Mouse (Mus musculus) thymus, adult 2 months (tissue): ENCODE measurements around the gene Robo2. TPM values are rescaled to one million over a fixed set of nuclear protein-coding genes. Genes with fewer than 3 reads are reported as not detected.

Experiments used
- DNase-seq: peaks from one replicate; pipeline ENCODE4 v3.0.0; 2021
- H3K27ac ChIP-seq: fragments of 200-500 bp; 2 replicates; pipeline ENCODE4 v1.5.1; 2012; ENCODE audit warnings: low read length, control low read depth; ENCODE audit not compliant: control insufficient read depth, insufficient read depth
- H3K27me3 ChIP-seq: fragments of 200-500 bp; 2 replicates; pipeline ENCODE4 v1.6.1; 2012; ENCODE audit warnings: mild to moderate bottlenecking, low read length, moderate library complexity, mixed read lengths; ENCODE audit not compliant: control insufficient read depth, insufficient read depth
- H3K36me3 ChIP-seq: fragments of 200-500 bp; 2 replicates; pipeline ENCODE4 v1.6.1; 2012; ENCODE audit warnings: mild to moderate bottlenecking, low read length, moderate library complexity; ENCODE audit not compliant: control insufficient read depth, insufficient read depth
- H3K4me1 ChIP-seq: fragments of 200-500 bp; replicated peaks from 2 replicates; pipeline ENCODE4 v1.6.1; 2012; ENCODE audit warnings: low read length; ENCODE audit not compliant: control insufficient read depth, insufficient read depth
- H3K4me3 ChIP-seq: fragments of 200-500 bp; 2 replicates; pipeline ENCODE4 v1.5.1; 2012; ENCODE audit warnings: mild to moderate bottlenecking, low read length, control low read depth, moderate library complexity; ENCODE audit not compliant: control insufficient read depth, insufficient read depth
- CTCF ChIP-seq: fragments of 200-500 bp; IDR thresholded peaks from 2 replicates; pipeline ENCODE4 v1.5.1; 2012; ENCODE audit warnings: mild to moderate bottlenecking, control low read depth, low read length, moderate library complexity, borderline replicate concordance; ENCODE audit not compliant: control insufficient read depth, poor library complexity, insufficient read depth; ENCODE audit errors: extremely low read depth
- POLR2A ChIP-seq: fragments of 200-500 bp; IDR thresholded peaks from 2 replicates; pipeline ENCODE4 v1.6.1; 2012; ENCODE audit warnings: mild to moderate bottlenecking, low read length, control low read depth, moderate library complexity; ENCODE audit not compliant: control insufficient read depth, poor library complexity, insufficient read depth; ENCODE audit errors: extremely low read depth
- WGBS: fragments of 180-500 bp; shearing (Covaris S2); methylation state at CpG from one replicate; pipeline ENCODE4 v1.1.7; 2018; 5-methylcytosine and 5-hydroxymethylcytosine counted together
- polyA plus RNA-seq: library from polyadenylated mRNA; depleted of rRNA; stranded (reverse); fragments of >200 nt; gene quantifications from 2 replicates; pipeline ENCODE4 v1.2.3, GENCODE M21; 2012

Gene Robo2
- polyA plus RNA-seq, 1 experiment, result 2.2 TPM

GRCm38 (mm10) chr16:73858717-73859116 is 552.9 kb downstream of the Robo2 start:
- Histone ChIP-seq H3K27ac (no peak overlapping the region), H3K4me1 (no peaks in the 10 kb centered on the region), H3K27me3 (no peaks in the 10 kb centered on the region), H3K4me3 (no peak overlapping the region), H3K36me3 (no peaks in the 10 kb centered on the region)
- WGBS, result 89% methylated on average over 2 of the region's 2 CpGs
- no peak for DNase-seq
- TF ChIP-seq POLR2A, result no peak
- TF ChIP-seq CTCF, result no peak

GRCm38 (mm10) chr16:73855821-73856220 is 555.8 kb downstream of the Robo2 start:
- H3K27ac ChIP-seq, result no peak overlapping the region
- H3K36me3 ChIP-seq, result no peaks in the 10 kb centered on the region
- no peak overlapping the region for H3K4me3 ChIP-seq
- H3K27me3 ChIP-seq, result no peaks in the 10 kb centered on the region
- 94% methylated on average over 3 of the region's 3 CpGs for WGBS
- no peak for DNase-seq
- TF ChIP-seq POLR2A (no peak), CTCF (no peak)
- H3K4me1 ChIP-seq, result no peaks in the 10 kb centered on the region
